Mouse (Mus musculus): ENCODE measurements at regions not wholly inside any gene's neighbourhood (a gene's known extent, or its start where the extent isn't known, plus 50 kb on each side); places are given as distances from the start of the nearest gene placed in this dataset.

DNA sequence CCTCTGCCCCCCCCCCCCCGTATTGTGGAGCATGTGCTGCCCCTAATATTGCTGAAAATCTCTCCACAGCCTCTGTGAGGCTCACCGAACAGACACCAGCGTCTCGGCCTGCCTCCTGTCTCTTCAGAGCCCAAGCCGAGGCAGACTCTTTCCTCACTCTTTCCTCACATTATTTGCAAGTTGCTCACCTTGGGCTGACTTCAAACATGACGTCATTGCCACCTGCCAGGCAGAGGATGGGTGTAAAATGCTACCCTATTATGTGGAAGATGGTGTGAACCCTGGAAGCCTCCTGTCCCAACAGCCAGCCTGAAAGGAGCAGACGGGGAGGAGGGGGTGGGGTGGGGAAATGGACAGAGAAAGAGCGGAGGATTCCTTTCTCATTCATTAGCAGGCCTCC is 259.3 kb downstream of the Sox11 start:
- intact Hi-C loops (cut with DNase I) = no loop called here
- peak in 1 of 2 experiments; percentile 27 for DNase-seq (ENCODE audit: extremely low spot score in 1 of 2, low spot score in 2 of 2)

DNA sequence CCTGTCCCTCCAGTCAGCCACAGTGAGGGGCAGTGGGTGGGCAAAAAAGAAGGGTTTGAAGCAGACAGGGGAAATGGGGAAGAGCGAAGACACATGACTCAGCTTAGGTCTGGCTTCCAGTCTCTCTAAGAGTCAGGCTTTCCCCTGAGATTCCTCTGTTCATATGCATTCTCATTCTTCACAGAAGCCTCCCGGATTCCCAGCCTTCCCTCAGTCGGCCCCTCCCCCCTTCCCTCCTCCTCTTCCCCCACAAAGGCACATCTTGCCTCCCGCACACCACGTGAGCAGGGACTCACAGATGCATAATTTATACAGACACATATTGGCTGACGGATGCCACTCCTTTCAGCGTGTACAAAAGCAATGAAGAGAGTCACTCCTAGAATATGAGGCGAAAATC is 259.8 kb downstream of the Sox11 start:
- peak; percentile 75 to 86 for DNase-seq (ENCODE audit: extremely low spot score in 1 of 2, low spot score in 2 of 2)
- intact Hi-C loops (cut with DNase I) = no loop called here

DNA sequence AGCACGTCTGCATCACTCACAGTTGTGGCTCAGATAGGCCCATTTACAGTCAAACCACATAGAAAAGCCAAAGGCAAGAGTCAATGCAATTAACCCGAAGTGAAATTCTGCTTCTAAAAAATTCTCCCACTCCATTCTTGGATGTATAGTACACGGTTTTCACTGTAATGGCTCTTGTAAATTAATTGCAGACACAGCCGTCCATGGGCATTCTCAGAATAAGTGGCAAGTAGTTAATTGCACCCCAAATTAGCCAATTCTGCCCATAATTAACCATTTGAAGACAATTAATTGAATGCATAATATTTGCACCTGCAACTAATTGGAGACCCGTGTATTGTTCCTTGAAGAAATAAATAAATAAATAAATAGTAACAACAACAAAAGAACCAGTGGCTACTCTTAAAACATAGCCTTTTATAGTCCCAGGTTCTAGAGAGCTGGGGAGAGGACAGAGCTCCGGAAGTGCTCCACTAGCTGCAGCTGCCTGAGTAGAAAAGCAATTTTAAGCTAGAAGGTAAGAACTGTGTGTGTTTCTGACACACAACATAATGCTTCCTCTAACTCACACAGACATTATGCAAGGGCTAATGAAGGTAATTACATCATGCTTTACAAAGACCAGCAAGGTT is 266.2 kb downstream of the Sox11 start:
- no peak for DNase-seq (ENCODE audit: extremely low spot score in 1 of 2, low spot score in 2 of 2)
- intact Hi-C loops (cut with DNase I) = no loop called here

GRCm38 (mm10) chr12:27065011-27065517 is 277.3 kb downstream of the Sox11 start:
- intact Hi-C loops (cut with DNase I) = no loop called here
- peak; percentile 24 to 29 for DNase-seq (ENCODE audit: extremely low spot score in 1 of 2, low spot score in 2 of 2)

DNA sequence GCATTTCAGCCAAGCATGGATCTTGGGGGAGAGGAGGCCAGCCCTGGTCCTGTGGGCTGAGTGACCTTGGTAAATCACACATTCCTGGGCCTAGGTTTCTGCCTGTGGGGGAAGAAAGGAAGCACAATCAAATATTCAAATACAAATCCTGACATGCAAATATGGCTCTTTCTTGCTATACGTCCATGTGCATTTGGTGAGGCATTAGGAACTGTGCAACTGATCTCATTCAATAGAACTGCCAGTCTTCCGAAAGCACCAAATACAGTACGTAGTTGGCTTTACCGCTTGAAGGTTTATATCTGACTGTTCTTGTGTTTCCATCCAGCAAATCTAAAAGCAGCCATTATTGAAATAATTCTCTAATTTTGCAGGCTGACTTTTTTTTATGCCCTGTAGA is 278.9 kb downstream of the Sox11 start:
- intact Hi-C loops (cut with DNase I) = loop anchor here (2.0 kb wide), 1 partner anchor 275 kb away; no protein-coding TSS in a partner anchor
- DNase-seq (ENCODE audit: extremely low spot score in 1 of 2, low spot score in 2 of 2) = no peak

GRCm38 (mm10) chr12:27062511-27063264 is 279.7 kb downstream of the Sox11 start:
- intact Hi-C loops (cut with DNase I) = loop anchor here (2.0 kb wide), 1 partner anchor 276 kb away; no protein-coding TSS in a partner anchor
- no peak for DNase-seq (ENCODE audit: extremely low spot score in 1 of 2, low spot score in 2 of 2)

GRCm38 (mm10) chr12:27062061-27062461 is 280.3 kb downstream of the Sox11 start:
- peak; percentile 24 to 61 for DNase-seq (ENCODE audit: extremely low spot score in 1 of 2, low spot score in 2 of 2)
- intact Hi-C loops (cut with DNase I) = loop anchor here (2.0 kb wide), 1 partner anchor 277 kb away; no protein-coding TSS in a partner anchor

- peak; percentile 30 to 35 for DNase-seq (ENCODE audit: extremely low spot score in 1 of 2, low spot score in 2 of 2)
- intact Hi-C loops (cut with DNase I) = no loop called here
These were observed 281.2 kb downstream of the Sox11 start for GRCm38 (mm10) chr12:27060899-27061762.

DNA sequence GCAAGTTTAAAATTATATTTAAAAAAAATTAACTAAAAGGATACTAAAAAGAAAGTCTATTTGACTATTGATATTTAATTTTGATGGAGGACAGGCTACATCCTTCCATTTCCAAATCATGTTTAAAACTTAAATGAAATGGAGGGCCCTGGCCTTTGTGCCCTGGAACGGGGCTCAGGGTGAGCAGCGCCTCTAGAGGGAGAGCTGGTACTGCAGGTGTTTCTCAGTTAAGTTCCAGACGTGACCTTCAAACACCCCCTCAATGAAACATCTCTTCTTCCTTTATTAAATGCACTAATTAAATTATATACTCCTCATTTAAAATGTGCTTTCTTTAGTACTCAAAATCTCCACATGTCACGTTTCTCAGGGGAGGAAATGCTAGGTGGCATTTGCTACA is 282.5 kb downstream of the Sox11 start:
- DNase-seq (ENCODE audit: extremely low spot score in 1 of 2, low spot score in 2 of 2) = peak in 1 of 2 experiments; percentile 36
- intact Hi-C loops (cut with DNase I) = loop anchor here (10.0 kb wide), 1 partner anchor 525 kb away; no protein-coding TSS in a partner anchor

DNA sequence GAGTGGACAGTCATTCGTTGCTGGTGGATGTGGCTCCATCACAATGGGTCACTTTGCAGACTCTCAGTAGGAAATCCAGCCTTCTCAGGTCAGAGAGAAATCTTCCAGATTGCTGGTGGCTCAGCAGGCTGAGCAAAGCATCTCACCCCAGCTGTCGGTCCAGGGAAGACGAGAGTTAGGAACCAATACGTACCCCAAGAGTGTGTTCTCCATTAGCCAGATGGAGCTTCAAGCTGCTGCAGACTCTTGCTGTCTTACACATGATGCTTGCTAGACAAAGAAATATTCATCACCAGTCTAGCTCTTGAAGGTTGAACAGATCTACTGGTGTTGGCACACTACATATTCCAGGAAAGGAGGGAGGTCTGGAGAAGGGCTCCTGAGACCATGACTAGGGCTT is 288.0 kb downstream of the Sox11 start:
- intact Hi-C loops (cut with DNase I) = loop anchor here (10.0 kb wide), 1 partner anchor 520 kb away; no protein-coding TSS in a partner anchor
- no peak for DNase-seq (ENCODE audit: extremely low spot score in 1 of 2, low spot score in 2 of 2)

DNA sequence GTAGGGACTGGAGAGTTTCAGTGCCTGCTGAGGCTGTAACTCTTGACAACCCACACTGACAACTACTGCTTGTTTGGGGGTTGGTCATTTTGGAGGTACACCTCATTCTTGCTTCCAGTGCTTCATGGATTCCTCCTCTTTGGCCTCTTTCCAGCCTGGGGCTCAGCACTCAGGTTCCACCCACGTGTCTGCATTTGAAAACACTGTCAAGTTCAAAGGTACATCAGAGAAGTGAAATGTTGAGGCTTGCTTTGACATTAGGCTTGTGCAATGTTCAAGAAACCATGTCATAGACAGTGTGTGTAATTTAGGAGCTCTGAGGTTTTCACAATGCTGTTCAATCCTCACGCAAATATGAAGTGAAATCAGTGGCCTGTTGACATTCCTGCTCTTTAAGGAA is 304.5 kb downstream of the Sox11 start:
- intact Hi-C loops (cut with DNase I) = no loop called here
- no peak for DNase-seq (ENCODE audit: extremely low spot score in 1 of 2, low spot score in 2 of 2)

DNA sequence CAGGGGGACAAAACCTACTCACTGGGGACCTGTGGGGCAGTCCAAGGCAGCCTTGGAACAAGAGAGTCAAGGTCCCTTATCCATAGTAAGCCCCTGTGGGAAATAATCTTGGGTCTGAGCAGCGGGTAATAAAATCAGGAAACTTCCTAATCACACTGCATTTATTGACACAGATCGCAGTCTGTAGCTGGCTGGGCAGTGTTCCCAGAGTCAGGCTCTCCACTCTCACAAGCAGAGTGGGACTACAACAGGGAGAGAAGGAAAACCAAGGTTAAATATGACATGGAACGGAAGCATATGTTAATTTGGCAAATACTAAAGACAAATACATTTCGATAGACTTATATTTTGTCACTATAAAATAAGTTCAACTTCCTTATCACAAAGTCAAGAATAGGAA is 322.6 kb downstream of the Sox11 start:
- intact Hi-C loops (cut with DNase I) = no loop called here
- no peak for DNase-seq (ENCODE audit: extremely low spot score in 1 of 2, low spot score in 2 of 2)

GRCm38 (mm10) chr12:27018366-27018765 is 324.0 kb downstream of the Sox11 start:
- intact Hi-C loops (cut with DNase I) = no loop called here
- DNase-seq (ENCODE audit: extremely low spot score in 1 of 2, low spot score in 2 of 2) = no peak

- intact Hi-C loops (cut with DNase I) = no loop called here
- DNase-seq (ENCODE audit: extremely low spot score in 1 of 2, low spot score in 2 of 2) = peak in 1 of 2 experiments; percentile 16
These were observed 343.1 kb downstream of the Sox11 start for GRCm38 (mm10) chr12:26999287-26999686.

DNA sequence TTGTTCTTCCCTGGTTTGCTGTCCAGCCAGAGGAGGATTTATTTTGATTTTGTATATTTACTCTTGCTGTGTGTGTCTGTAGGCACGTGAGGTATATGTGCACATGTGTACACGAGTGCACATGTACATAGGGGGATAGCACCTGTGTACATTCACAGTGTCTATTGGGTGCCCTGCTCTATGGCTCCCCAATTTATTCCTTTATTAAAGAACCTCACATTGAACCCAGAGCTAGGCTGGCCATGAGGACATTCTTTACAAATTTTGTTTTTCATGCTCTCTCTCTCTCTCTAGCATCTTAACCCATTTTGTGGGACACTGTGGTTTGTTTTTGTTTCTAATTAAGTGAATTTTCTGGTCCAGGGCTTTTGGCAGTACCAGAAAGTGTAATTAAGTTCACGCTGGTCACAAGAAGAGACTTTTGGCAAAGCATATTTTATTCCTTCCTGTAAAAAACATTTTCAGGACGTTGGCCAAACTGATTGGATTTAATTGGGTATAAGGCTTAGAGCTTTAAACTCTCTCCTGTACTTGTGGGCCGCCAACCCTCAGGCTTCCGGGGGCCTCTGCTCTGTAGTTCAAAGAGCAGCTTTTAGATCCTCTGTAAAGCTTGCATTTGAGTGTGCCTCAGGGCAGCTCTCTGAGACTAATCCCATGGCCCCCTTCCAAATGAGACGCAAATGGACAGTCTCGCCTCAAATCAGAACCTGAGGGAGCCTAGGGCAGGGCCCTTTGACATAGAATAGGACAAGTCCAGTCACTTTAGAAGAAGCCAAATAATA is 365.9 kb downstream of the Sox11 start:
- no peak for DNase-seq (ENCODE audit: extremely low spot score in 1 of 2, low spot score in 2 of 2)
- intact Hi-C loops (cut with DNase I) = no loop called here

GRCm38 (mm10) chr12:26972495-26973113 is 369.8 kb downstream of the Sox11 start:
- intact Hi-C loops (cut with DNase I) = no loop called here
- DNase-seq (ENCODE audit: extremely low spot score in 1 of 2, low spot score in 2 of 2) = no peak

DNA sequence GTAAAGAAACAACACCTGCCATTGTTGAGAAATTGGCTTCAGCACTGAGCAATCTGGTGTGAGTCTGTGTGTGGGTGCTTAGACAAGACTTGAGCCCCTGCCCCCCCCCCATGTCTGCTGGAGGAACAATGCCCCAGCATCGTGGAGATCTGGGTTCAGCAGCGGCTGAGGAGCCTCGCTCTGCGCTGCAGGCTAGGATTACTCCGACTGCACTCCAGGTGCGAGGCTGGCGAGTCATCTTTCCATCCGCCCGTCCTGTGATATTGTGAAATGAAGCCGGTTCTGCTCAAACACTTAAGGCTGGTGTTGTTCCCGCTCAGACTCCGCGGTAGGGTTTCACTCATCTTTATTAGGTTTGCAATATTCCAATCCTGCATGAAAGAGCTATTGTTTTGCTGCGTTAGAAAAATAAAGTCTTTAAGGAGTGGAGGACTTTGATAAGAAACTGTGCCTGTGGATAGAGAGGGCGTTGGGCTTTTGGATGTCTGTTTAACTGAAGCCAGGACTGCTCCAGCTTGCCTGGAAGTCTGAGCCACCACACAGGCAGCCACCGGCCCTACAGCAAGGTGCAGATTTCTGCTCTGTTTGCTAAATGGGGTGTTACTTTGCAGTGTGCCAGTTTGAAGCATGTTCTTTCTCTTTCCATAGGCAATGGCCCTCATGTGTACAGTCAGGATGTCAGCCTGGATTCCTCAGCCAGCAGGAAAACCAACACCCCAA is 375.2 kb downstream of the Sox11 start:
- no peak for DNase-seq (ENCODE audit: extremely low spot score in 1 of 2, low spot score in 2 of 2)
- intact Hi-C loops (cut with DNase I) = no loop called here

Measured in left cerebral cortex, postnatal 10 days (tissue).